Mouse (Mus musculus): Measurements from ENCODE around the gene Scaf4.

DNA sequence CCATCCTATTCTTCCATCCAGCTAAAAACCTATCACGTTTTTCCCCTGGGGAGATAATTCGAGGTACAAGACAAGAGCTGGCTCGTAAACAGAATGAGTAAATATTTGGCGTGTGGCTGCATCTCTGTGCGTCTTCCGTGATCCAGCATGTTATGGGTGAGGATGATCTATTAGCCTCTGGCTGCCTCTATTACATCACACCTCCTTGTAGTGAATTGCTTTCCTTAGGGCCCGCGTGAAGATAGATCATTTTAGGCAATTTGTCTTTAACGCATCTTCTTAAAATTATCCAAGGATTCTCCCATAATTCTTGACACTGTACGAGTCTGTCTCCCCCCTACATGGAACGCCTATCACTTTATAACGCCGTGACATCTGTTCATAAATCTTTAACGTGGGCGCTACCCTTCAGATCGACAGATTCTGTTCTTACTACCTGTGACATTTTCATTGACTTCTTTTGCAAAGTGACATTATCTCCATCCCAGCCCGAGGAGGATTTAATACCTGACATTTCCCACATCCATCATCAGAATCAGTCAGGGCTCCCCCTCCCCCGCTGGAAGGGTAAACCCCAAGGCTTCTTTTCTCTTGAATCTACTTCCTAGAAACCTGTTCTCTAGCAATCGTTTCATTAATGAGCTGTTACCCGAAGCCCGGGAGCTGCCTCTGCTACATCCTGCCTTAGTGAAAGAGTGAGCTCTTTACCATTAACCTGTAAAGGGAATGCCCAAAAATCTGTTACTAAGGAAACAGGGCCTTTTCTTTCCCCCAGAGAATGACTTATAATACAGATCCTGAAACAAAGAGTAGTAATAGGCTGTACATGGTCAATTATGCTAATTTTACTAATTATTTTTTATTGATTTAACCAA lies 14.4 kb upstream of the Scaf4 start:
- TF ChIP-seq CTCF (IDR thresholded peaks at IDR 0.05; ENCODE audit: control insufficient read depth, insufficient read depth, insufficient replicate concordance, low read depth, low read length) (no peak), POLR2A (IDR thresholded peaks at IDR 0.05; ENCODE audit: control insufficient read depth, low read depth, low read length) (no peak)
